Mouse (Mus musculus): Measurements from ENCODE around the gene Atf6. TPM values are rescaled to one million over a fixed set of nuclear protein-coding genes. Genes with fewer than 3 reads are reported as not detected.

The Atf6 gene
- total RNA-seq, 2 experiments from 2014 or later, result 17.3 to 22.6 TPM

GRCm38 (mm10) chr1:170853604-170854003, 14.0 kb downstream of the Atf6 start:
- no peak for ATAC-seq (replicated peaks; ENCODE audit: low FRiP score, poor library complexity, severe bottlenecking)

DNA sequence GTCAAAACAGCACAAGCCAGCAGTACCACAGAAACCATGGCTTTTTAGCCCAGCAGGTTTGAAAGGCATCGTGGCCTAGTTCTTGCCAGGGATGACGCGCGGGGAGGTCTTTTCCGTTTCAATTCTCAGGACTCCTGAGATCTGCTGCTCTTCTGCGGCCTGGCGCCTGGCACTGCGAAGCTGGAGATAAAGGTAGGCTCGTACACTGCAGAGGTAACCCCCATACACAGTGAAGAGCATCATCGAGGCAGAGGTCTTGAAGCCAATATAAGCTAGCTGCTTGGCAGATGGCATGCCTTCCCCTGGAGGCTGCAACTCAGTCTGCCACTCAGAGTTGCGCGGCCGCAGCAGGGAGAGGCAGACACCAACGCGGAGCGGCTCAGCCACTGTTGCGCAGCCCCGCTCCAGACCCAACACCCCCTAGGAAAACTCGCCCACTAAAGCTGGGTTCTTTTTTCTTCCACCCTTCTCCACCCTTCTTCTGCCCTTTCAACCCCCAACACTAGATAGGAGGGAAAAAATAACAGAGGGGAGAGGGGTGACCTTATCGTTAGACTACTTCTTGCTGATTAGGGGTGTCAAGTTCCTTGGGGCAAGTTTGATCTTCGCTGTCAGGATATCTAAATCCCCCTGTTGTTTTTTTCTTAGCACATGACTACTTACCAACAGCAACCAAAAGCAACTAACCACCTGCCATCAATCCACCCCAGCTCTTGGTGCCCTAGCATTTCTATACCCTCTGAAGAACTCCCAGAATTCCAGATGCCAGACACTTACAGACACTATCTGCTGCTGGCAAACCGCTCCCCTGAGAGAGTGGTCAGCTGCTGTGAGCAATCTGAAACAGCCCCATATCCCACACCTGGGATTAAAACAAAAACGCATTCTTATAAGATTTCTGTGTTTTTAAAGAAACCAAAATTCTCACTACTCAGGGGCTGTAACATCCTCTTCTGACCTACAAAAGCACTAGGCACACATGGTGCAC, 16.6 kb downstream of the Atf6 start:
- ATAC-seq (replicated peaks; ENCODE audit: low FRiP score, poor library complexity, severe bottlenecking), result no peak

GRCm38 (mm10) chr1:170850007-170850406, 17.6 kb downstream of the Atf6 start:
- no peak for ATAC-seq (replicated peaks; ENCODE audit: low FRiP score, poor library complexity, severe bottlenecking)

- peak; percentile 42; the same call in 1 of the 2 replicates for ATAC-seq (replicated peaks; ENCODE audit: low FRiP score, poor library complexity, severe bottlenecking)
Measured at GRCm38 (mm10) chr1:170845448-170846307, 21.9 kb downstream of the Atf6 start.

DNA sequence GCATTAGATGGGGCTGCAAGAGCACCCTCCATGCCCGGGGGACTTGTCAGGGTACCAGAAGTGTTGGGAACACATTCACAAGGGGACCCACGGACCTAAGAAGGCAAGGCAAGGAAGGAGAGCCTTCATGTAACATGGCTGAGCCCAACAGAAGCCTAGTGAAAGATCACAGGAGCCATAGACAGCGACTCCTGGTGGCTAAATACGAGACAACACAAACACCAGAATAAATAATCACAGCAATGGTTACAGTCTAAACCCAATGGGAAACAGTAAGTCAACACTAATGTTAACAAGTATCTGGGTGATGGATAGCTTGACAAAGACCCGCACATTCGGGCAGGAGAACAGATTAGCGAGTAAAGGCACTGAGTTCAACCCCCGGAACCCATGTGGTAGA, 23.2 kb downstream of the Atf6 start:
- ATAC-seq (replicated peaks; ENCODE audit: low FRiP score, poor library complexity, severe bottlenecking), result peak; percentile 86

DNA sequence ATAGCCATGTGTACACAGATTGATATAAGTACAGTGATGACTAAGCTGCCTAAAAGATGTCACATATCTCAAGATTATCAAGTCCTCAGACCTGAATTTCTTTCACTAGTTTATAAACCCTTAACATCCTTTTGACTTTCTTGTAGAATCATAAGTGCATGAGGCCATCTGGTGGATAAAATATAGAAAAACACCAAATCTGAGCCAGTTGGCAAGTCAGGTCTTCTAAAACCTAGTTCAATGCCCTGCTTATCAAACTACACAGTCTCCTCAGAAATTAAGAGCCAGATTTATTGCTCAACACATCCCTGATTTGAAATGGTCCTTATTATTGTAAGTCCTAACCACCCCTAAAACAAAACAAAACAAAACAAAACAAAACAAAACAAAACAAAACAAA, 27.9 kb downstream of the Atf6 start:
- no peak for ATAC-seq (replicated peaks; ENCODE audit: low FRiP score, poor library complexity, severe bottlenecking)

DNA sequence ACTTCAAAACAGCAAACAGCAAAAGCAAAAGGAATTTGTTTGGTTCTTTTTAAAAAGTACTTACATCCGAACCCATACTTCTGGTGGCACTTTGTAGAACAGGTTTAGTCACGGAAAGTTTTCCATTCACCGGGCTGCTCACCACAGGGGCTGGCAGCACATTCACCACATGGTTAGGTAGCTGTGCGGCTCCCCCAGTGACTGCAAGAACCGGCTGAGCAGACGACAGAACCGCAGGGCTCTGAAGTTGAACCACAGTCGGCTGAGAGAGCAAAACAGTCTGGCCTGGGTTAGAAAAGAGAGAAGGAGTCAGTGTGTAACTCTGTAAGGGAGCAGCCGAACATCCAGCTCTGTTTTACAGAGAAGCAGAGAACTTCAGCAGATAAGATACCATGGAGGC, 32.8 kb downstream of the Atf6 start:
- ATAC-seq (replicated peaks; ENCODE audit: low FRiP score, poor library complexity, severe bottlenecking), result no peak

GRCm38 (mm10) chr1:170829781-170830180, 37.8 kb downstream of the Atf6 start:
- no peak for ATAC-seq (replicated peaks; ENCODE audit: low FRiP score, poor library complexity, severe bottlenecking)

DNA sequence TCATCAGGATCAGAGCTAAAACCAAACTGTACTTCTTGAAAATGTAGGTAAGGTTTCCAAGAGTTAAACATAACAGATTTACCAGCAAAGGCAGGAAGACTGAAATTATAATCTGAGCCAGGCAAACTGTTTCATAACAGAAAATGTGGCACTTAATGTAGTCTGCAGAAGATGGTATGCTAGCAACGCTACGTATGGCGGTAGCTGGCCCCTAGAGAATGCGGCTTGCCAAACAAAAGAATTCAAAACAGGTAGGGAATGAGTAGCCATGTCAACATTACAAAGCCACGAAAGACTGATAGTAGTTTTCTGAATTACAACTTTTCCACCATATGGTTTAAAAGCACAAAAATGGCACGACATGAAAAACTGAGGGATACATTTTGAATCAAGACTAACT, 38.2 kb downstream of the Atf6 start:
- no peak for ATAC-seq (replicated peaks; ENCODE audit: low FRiP score, poor library complexity, severe bottlenecking)

DNA sequence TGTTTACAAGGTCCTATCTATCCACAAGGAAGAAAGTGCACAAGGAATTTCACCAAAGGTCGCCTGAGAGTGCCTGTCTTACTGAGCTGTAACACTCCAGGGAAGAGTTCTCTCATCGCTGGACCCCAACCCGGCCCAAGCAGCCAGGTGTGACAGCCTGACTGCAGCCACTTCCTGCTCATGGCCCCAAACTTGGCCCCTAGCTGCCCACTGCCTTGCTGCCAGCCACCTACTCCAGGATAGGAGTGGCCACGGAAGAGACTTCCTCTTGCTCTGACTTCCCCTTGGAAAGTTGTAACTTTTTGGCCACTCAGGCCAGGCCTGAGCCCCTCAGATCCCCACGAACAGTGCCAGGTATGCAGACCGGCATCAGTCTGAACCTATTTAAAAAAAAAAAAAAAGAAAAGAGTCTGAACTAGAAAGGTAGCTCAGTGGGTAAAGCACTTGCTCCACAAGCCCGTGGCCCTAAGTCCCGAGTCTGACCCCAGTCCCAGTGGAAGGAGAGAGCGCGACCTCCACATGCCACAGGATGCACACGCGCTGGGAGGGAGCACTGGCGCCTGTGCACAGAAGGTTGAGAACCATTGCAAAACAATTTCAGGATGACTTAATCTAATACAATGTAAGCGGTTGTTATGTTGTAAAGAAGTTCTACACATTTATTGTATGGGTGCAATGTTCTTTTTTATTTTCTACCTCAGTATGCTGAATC, 47.3 kb downstream of the Atf6 start:
- ATAC-seq (replicated peaks; ENCODE audit: low FRiP score, poor library complexity, severe bottlenecking), result no peak

GRCm38 (mm10) chr1:170815287-170816004, 52.1 kb downstream of the Atf6 start:
- no peak for ATAC-seq (replicated peaks; ENCODE audit: low FRiP score, poor library complexity, severe bottlenecking)

GRCm38 (mm10) chr1:170812822-170813221, 54.7 kb downstream of the Atf6 start:
- no peak for ATAC-seq (replicated peaks; ENCODE audit: low FRiP score, poor library complexity, severe bottlenecking)

DNA sequence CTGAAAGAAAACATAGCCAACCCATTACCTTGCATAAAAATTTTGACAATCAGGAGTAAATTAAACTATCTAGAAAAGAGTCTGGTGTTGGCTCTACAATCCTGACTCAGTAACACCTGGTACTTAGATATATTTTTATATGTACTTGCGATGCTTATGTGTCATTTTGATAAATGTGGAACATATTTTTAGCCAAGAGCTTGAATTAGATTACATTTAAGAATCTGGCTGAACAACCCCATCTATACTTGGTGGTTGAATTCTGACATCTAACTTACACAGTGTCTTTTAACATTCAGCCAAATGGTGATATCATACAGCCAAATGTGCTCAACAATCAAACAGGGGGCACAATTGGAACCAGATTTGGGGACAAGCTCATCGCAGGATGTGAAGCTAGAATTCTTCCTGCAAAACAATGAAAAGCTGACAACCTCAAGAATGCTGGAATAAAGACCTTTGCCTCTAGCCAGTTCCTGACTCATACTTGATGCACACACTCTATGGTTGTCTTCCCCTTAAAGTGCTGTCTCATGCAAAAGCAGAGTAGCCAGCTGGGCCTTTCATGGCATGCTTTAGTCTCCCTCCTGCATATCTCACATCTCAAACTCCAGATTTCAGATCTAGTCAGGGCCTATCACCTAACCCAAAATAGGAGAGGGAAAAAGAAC, 59.8 kb downstream of the Atf6 start:
- no peak for ATAC-seq (replicated peaks; ENCODE audit: low FRiP score, poor library complexity, severe bottlenecking)

- ATAC-seq (replicated peaks; ENCODE audit: low FRiP score, poor library complexity, severe bottlenecking), result no peak
Measured at GRCm38 (mm10) chr1:170804721-170805120, 62.9 kb downstream of the Atf6 start.

DNA sequence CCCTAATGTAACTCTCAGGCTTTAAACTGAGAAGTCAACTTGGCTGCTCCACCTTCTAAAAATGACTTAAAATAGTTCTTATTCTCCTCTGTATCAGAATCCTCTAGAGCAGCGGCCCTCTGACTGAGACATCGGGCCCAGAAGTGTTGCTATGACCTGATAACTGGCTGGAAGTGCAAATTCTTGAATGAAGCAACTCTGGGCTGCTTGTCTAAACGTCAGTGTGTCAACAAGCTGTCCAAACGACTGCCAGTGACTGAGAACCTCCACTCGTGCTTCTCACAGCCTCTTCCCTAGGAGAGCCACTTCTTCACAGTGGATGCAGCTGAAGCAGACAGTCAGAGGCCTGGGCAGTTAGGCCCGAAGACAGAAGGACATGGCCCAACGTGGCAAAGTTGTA, 64.9 kb downstream of the Atf6 start:
- ATAC-seq (replicated peaks; ENCODE audit: low FRiP score, poor library complexity, severe bottlenecking), result no peak

GRCm38 (mm10) chr1:170800694-170801093, 66.9 kb downstream of the Atf6 start:
- ATAC-seq (replicated peaks; ENCODE audit: low FRiP score, poor library complexity, severe bottlenecking), result no peak

GRCm38 (mm10) chr1:170795741-170796347, 71.7 kb downstream of the Atf6 start:
- no peak for ATAC-seq (replicated peaks; ENCODE audit: low FRiP score, poor library complexity, severe bottlenecking)

DNA sequence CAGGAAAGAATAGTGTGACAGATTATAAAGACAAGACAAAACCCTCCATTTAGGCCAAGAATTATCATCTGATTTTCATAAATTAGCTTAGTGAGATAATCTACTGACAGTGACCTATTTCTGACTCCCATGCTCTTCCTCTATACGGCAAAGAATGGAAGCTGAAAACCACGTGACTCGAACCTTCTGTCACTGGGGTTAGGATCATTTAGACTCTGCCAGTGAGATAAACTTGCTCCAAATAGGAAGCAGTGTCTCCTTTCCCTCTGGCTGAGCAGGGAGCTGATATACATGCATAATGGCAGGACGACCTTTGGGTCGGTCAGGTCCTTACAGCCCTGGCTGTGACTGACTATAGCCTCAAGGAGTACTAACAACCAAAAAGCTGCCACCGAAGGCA, 76.0 kb downstream of the Atf6 start:
- no peak for ATAC-seq (replicated peaks; ENCODE audit: low FRiP score, poor library complexity, severe bottlenecking)

All from erythroblast, adult 5-6 weeks (primary cell).